Mouse (Mus musculus): ENCODE measurements at regions not wholly inside any gene's neighbourhood (a gene's known extent, or its start where the extent isn't known, plus 50 kb on each side); places are given as distances from the start of the nearest gene placed in this dataset.

DNA sequence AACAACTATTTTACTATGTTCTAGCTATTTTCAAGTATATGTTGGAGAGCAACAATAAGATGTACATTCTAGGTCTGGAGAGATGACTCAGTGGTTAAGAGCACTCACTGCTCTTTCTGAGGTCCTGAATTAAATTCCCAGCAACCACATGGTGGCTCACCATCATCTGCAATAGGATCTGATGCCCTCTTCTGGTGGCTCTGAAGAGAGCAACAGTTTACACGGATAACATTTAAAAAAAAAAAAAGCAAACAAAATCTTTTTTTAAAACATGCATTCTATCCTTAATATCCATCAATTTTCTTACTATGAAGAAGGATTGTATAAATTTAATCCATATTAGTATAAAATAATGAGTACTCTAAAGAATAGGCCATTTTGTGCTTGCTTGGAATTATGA, 204.7 kb upstream of the Cxadr start:
- ATAC-seq (replicated peaks in 1 of 2; ENCODE audit: insufficient read depth in 1 of 2, low FRiP score in 2 of 2, low TSS enrichment in 1 of 2, low read depth in 1 of 2, poor library complexity in 2 of 2, severe bottlenecking in 2 of 2) = no peak

DNA sequence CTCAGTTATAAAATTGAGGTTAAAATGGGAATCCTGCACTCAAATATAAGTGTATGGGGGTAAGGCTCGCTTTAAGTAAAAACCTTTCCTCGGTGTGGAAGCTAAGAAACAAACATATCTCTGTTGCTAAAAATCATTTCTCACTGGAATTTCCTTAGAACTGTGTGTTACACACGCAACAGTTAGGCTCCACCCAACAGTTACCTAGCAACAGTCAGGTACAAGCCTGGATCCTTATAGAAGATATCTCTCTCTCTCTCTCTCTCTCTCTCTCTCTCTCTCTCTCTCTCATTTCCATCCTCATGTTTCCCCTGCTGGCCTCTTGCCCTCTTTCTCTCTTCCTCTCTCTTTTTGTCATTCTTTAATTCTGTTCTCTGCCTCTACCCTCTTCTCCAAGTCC, 211.1 kb upstream of the Cxadr start:
- no peak for ATAC-seq (replicated peaks in 1 of 2; ENCODE audit: insufficient read depth in 1 of 2, low FRiP score in 2 of 2, low TSS enrichment in 1 of 2, low read depth in 1 of 2, poor library complexity in 2 of 2, severe bottlenecking in 2 of 2)

DNA sequence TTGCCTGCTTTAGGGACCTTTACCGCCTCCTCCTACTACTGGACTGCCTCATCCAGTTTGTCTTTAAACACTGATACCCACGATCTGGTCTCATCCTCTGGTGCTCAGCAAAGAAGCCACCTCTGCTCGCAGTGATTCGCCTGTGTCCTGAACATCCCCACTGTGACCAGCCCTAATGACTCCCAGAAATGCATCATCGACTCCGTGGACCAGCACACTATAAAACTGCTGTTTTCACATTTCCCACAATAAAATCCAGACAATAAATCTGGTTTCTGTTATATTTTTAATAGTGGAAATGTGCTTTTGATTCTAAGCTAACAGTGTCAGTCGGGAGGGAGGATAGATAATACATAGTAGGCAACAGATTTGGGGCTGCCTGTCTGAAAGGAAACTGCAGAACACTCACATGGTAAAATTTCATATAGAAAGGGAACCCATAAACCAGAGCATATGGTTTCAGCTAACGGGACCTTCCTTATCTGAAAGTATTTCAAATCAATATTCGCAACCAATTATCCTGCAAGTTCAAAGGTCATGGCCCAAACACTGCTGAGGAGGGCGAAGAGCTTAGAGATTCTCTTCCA, 233.7 kb upstream of the Cxadr start:
- ATAC-seq (replicated peaks in 1 of 2; ENCODE audit: insufficient read depth in 1 of 2, low FRiP score in 2 of 2, low TSS enrichment in 1 of 2, low read depth in 1 of 2, poor library complexity in 2 of 2, severe bottlenecking in 2 of 2) = no peak

DNA sequence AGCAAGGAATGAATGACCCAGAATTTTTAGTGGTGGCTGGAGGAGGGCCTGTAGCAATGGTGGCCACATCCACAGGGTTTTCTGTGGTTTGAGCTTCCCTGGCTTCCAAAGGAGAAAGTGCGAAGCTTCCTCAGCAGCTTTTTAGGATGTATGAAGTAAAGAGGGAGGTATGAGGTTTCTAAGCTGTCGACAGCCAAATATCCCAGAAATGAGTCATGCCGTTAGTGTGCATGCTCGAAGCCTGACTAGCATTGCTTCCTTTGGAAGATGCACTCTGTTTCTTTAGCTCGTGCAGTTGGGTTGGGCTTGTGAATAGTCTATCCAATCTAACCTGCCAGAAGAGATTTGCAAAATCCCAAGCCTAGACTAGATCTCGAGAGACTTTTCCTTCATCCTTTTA, 240.8 kb upstream of the Cxadr start:
- ATAC-seq (replicated peaks in 1 of 2; ENCODE audit: insufficient read depth in 1 of 2, low FRiP score in 2 of 2, low TSS enrichment in 1 of 2, low read depth in 1 of 2, poor library complexity in 2 of 2, severe bottlenecking in 2 of 2) = no peak

DNA sequence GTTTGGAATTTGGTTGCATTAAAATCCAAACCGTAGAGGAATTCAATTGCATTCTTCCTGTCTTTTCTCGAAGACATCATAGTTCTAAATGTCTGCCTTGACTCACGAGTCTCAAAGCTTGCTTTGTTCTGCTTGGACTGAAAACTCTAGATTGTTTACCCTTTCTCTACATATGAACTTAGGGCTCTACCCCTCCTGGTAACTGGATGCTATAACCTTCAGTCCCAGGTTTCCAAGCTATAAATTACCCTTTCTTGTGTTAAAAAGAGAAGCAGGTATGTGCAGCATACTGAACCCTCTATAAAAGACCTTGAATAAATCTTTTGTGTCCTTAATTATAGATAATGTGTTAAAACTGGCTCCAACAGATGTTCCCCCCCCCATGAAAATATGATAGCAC, 243.7 kb upstream of the Cxadr start:
- no peak for ATAC-seq (replicated peaks in 1 of 2; ENCODE audit: insufficient read depth in 1 of 2, low FRiP score in 2 of 2, low TSS enrichment in 1 of 2, low read depth in 1 of 2, poor library complexity in 2 of 2, severe bottlenecking in 2 of 2)

DNA sequence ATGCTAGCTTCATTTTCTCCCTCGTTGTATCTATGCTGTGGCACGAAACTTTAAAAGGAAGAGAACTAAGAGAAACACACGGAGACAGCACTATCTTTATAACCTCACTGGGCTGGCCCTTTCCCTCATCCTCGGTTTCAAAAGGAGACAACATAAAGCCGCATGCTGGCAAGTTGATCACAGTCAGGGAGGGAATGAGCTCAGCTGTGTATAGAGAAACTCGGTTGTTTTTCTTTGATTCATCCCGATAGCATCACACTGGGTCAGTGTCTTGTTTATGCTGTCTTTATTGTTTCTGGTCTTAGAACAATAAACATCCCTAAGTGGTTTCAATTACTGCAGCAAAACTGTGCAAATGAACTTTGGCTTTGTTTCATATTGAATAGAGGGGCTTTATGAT, 249.2 kb upstream of the Cxadr start:
- no peak for ATAC-seq (replicated peaks in 1 of 2; ENCODE audit: insufficient read depth in 1 of 2, low FRiP score in 2 of 2, low TSS enrichment in 1 of 2, low read depth in 1 of 2, poor library complexity in 2 of 2, severe bottlenecking in 2 of 2)

DNA sequence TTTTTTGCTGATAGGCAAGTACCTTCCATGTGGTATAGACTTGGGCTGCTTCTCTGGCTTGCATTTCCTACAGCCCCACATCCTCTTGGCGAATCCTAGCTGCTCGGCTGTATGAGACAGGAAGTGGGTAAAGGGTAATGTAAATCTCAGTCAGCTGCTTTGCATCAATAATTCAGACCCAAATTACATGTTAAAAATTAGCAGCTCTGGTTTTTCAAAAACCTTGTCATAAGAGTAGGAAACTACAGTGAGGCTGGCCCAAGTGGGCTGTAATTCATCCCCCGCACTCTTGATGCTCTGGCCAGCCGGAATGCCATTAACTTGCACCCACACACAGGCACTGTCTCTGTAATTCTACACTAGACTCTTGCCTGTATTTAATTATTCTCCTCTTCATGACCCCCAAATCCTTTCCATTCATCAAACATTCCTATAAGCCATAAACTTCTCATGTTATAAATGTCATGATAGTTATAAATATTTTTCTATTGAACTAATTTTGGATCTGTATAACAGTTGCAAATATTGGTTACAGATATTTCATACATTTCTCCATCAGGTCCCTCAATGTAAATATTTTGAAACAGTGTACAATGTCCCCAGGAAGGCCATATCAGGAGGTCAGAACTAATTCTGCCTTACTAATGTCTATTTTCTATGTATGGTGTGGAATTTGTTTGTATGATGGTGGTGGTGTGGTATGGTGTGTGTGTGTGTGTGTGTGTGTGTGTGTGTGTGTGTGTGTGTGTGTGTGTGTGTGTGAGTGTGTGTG, 261.0 kb upstream of the Cxadr start:
- ATAC-seq (replicated peaks in 1 of 2; ENCODE audit: insufficient read depth in 1 of 2, low FRiP score in 2 of 2, low TSS enrichment in 1 of 2, low read depth in 1 of 2, poor library complexity in 2 of 2, severe bottlenecking in 2 of 2) = no peak

DNA sequence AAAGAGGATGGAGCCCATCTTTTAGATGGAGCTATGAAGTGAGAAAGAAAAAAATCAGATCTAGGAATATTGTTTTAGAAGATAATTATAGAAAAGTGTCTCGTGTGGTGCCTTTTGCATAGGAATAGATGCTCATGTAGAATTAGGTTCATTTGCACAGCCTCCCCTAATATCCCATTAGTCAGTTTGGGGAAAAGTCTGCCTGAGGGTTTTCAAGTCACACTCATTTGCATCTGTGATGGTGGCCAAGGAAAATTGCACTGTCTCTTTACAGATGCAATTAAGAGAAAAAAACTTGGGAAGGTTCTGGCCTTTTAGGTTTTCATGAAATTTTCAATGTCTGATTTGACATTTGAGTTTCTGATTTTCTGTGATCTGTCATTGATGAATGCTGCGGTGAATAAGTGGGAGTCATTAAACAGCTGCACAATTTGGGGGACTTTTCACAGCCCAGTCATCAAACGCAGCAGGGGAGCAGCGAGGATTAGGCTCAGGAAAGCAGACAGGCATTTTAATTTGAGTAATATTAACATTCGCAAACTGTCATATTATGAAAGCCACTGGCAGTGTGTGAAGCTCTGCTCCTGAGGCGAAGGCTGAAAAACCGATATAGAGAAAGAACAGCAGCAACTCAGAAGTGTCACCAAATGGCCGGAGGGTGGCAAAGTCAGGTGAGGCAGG, 281.5 kb upstream of the Cxadr start:
- ATAC-seq (replicated peaks in 1 of 2; ENCODE audit: insufficient read depth in 1 of 2, low FRiP score in 2 of 2, low TSS enrichment in 1 of 2, low read depth in 1 of 2, poor library complexity in 2 of 2, severe bottlenecking in 2 of 2) = no peak

DNA sequence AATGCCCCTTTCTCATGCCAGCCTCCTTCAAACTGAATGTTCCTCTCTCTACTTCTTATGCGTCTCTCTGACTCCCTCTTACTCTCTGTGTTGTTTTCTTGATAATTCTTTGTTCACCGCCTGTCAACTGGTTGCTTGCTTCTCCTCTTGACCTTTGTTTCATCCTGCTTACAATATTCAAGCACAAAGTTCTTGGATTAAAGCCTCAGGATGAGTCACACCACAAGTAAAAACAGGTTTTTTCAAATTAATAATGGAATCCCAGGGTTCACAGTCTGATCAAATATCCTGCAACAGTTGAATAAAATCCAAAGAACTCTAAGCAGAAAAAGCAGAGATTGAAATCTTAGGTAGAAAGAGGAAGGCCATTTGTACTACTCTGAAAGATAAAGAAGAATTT, 285.9 kb upstream of the Cxadr start:
- ATAC-seq (replicated peaks in 1 of 2; ENCODE audit: insufficient read depth in 1 of 2, low FRiP score in 2 of 2, low TSS enrichment in 1 of 2, low read depth in 1 of 2, poor library complexity in 2 of 2, severe bottlenecking in 2 of 2) = no peak

DNA sequence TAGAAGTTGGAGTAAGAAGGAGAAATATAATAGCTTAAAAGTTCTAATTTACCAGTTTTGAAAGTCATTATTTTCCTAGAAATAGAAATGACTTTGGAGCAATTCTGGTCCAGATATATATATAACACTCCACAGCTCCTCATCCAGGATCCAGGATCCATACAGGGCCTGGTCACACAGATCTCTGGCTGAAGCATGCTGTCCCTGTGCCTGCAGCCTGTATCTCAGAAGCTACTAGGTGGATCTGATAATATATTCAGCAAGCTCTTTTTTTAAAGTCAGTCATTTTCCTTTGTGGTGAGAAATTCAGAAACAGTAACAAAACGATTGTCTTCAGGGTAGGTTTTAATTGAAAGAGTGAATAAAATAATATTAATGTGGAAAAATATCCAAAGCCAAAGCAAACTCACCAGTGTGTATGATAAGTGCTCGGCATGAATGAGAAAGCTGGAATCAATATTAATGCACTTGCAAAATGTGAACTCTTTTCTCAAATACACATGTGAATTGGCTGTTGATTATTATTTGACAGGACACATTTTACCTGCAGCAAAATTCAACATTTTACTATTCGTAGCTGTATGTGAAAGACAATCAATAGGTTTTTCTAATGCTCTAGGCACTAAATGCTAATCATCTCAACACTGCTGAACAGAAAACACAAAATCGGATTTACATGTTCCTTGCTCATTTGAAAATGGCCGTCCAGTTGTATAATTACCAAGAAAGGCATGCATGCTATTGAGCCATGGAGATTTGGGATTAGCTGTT, 288.1 kb upstream of the Cxadr start:
- ATAC-seq (replicated peaks in 1 of 2; ENCODE audit: insufficient read depth in 1 of 2, low FRiP score in 2 of 2, low TSS enrichment in 1 of 2, low read depth in 1 of 2, poor library complexity in 2 of 2, severe bottlenecking in 2 of 2) = no peak

DNA sequence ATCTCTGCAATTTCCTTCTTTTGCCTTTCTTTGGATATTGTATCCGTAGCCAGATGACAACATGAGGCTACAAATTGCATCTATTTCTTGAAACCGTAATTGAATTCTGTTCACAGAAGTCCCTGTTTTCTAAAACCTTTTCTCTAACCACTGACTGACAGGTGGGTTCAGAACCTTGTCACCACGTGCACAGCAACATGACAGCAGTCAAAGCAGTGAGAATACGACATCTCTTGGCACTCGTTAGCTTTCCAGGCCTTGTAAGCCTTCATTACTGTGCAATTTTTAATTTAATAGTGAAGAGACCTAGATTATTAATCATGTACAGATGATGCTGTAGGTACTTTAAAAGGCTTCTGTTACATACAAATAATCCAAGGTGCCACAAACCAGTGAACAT, 297.3 kb upstream of the Cxadr start:
- no peak for ATAC-seq (replicated peaks in 1 of 2; ENCODE audit: insufficient read depth in 1 of 2, low FRiP score in 2 of 2, low TSS enrichment in 1 of 2, low read depth in 1 of 2, poor library complexity in 2 of 2, severe bottlenecking in 2 of 2)

DNA sequence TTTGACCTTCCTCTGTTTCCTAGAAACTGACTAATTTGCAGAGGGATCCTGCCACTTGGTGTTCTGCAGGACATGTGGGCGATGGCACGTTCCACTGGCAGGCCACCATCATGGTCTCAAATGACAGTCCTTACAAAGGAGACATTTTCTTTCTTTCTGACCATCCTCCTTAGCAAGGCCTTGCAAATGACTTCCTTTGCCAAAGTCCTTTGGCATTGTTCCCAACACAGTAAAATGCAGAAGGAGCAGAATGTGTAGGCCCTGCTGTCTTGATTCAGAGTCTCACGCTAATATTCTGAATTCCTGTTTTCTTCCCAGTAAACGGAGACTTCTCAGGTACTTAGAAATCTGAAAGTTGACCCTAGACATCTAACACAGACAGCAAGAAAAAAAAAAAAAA, 308.3 kb upstream of the Cxadr start:
- no peak for ATAC-seq (replicated peaks in 1 of 2; ENCODE audit: insufficient read depth in 1 of 2, low FRiP score in 2 of 2, low TSS enrichment in 1 of 2, low read depth in 1 of 2, poor library complexity in 2 of 2, severe bottlenecking in 2 of 2)

DNA sequence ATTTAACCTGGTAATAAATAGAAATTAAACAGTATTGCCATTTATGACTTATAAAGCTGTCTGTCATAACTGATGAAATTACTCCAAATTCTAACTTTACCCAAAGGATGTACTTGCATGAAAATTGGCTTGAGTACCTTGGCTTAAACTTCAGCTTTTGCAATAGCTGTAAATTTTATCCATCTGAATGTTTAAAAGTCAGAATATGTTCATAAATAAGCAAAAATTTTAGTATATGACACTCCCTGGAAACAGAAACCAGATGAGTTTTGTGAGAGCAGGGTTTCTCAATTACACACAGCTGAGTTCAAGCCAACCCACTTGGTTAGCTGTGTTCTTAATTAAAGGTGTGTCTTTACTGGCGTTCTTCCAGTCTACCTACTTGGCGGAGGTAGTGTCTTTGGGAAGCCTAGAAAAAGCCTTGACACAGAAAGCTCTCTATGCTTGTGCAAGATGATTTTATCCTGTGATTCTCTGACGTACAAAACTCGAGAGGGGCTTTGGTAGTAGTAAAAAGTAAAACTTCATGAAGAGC, 311.4 kb upstream of the Cxadr start:
- ATAC-seq (replicated peaks in 1 of 2; ENCODE audit: insufficient read depth in 1 of 2, low FRiP score in 2 of 2, low TSS enrichment in 1 of 2, low read depth in 1 of 2, poor library complexity in 2 of 2, severe bottlenecking in 2 of 2) = no peak

DNA sequence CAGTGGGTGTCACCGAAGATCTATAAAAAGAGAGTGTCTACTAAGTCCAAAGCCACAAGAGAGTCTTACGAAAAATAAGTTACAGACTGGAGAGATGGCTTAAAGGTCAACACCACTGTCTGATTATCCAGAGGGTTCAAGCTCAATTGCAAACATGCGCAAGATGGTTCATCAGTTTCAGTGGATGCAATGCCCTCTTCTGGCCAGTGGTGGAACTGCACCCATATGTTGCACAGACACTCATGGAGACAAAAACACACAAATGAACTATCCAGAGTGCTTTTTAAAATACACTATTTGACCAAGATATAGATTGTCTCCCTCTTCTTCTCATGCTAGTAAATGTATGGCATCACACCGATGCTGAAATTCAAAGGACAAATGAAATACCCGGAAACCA, 312.1 kb upstream of the Cxadr start:
- no peak for ATAC-seq (replicated peaks in 1 of 2; ENCODE audit: insufficient read depth in 1 of 2, low FRiP score in 2 of 2, low TSS enrichment in 1 of 2, low read depth in 1 of 2, poor library complexity in 2 of 2, severe bottlenecking in 2 of 2)

DNA sequence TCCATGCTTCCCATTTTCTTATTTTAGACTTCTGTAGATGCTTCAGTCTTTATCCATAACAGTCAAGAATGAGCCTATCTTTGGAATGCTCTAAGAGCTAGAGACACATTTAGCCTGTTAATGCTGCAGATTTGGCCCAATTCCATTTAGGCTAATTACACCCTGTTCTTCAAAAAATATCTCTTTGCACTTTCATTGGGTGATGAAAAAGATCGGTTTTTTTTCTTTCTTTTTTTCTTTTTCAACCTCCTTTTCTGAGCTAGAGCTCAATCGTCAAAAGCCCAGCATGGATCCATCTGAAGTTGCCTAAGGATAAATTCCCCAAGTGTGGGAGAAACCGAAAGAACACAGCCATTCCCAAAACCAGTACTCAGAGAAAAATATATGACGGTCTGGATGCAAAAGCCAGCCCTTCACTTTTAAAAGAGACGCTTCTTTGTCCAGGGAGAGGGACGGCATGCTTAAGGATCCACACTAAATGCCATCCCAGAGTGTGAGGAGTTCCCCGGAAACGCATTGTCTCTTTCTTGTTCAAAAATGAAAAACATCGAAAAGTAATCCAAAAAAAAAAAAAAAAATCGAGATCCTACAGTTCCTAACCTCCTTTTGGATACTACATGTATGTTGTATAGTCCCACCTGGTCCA, 314.3 kb upstream of the Cxadr start:
- ATAC-seq (replicated peaks in 1 of 2; ENCODE audit: insufficient read depth in 1 of 2, low FRiP score in 2 of 2, low TSS enrichment in 1 of 2, low read depth in 1 of 2, poor library complexity in 2 of 2, severe bottlenecking in 2 of 2) = no peak

DNA sequence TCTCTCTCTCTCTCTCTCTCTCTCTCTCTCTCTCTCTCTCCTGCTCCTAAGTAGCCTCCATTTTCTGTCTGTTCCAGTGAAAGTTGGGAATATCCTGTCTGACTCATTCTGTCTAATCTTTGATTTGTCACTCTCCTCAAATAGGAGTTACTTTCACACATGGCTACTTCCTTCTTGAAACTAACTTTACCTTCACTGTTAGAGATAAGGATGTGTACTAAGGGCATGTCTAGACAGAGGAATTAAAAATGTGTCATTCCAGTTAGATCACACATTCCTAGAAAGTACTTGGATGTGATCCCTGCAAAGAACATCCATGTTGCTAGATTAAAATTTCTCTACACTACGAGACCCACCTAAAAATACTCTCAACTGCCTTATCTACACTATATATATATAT, 346.9 kb upstream of the Gm11146 start:
- ATAC-seq (replicated peaks in 1 of 2; ENCODE audit: insufficient read depth in 1 of 2, low FRiP score in 2 of 2, low TSS enrichment in 1 of 2, low read depth in 1 of 2, poor library complexity in 2 of 2, severe bottlenecking in 2 of 2) = no peak

DNA sequence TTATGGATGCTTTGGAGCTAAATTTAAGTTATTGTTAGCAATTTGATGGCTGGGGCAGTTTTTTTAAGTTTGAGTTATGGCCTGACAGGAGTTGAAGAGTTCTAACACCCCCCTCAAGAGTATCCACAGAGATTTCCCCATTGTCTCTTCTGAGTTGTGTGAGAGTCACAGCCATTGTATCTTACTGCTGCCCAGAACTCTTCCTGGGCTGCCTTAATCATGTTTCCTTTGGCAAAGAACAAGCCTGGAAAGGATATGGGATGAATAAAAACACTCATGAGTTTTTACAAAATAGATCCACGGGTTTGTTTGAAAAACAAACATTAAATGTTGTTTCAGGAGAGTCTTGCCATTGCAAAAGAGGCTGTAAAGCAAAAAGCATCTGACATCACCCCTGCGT, 343.5 kb upstream of the Gm11146 start:
- ATAC-seq (replicated peaks in 1 of 2; ENCODE audit: insufficient read depth in 1 of 2, low FRiP score in 2 of 2, low TSS enrichment in 1 of 2, low read depth in 1 of 2, poor library complexity in 2 of 2, severe bottlenecking in 2 of 2) = no peak
